Mouse (Mus musculus): ENCODE results near the gene Olfr1418.
A peak's percentile ranks its signal among the peaks of the same experiment; 100 is the strongest.

DNA sequence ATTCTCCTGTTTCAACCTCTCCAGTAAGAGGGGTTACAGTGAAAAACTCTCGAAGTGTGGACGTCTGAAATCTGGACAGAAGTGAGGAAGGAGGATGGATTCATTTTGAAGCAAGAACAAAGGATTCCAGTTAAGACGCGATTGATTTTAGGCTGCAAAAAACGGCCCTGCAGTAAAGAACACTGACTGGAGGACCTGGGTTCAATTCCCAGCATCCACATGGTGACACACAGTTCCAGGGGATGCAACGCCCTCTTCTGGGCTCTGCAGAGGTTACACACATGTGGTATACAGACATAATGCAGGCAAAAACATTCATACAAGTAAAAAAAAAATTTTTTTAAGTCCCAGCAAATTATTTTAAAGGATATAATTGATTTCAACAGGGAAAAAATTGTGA lies 40.7 kb downstream of the Olfr1418 start:
- TF ChIP-seq CTCF (IDR thresholded peaks at IDR 0.05) (peak; percentile 35), EP300 (IDR thresholded peaks at IDR 0.05) (no peak)
